Mouse (Mus musculus) large intestine, adult 2 months (tissue): ENCODE data around the gene Hap1. TPM values are rescaled to one million over a fixed set of nuclear protein-coding genes. Genes with fewer than 3 reads are reported as not detected.
"Not testable (repeated sequence)": the region's sequence is repeated elsewhere in the genome, so short reads cannot be mapped to it uniquely, and the experiment has no call there.

Source experiments
- DNase-seq: peaks from one replicate; pipeline ENCODE4 v3.0.0-alpha.2; 2012; ENCODE audit warnings: low read depth, low spot score
- WGBS: fragments of 180-500 bp; shearing (Covaris S2); methylation state at CpG from one replicate; pipeline ENCODE4 v1.1.7; 2018; 5-methylcytosine and 5-hydroxymethylcytosine counted together
- polyA plus RNA-seq: library from polyadenylated mRNA; depleted of rRNA; stranded (reverse); fragments of >200 nt; gene quantifications from 2 replicates; pipeline ENCODE4 v1.2.3, GENCODE M21; 2012

The Hap1 gene
- polyA plus RNA-seq, 1 experiment, result 5.2 TPM

DNA sequence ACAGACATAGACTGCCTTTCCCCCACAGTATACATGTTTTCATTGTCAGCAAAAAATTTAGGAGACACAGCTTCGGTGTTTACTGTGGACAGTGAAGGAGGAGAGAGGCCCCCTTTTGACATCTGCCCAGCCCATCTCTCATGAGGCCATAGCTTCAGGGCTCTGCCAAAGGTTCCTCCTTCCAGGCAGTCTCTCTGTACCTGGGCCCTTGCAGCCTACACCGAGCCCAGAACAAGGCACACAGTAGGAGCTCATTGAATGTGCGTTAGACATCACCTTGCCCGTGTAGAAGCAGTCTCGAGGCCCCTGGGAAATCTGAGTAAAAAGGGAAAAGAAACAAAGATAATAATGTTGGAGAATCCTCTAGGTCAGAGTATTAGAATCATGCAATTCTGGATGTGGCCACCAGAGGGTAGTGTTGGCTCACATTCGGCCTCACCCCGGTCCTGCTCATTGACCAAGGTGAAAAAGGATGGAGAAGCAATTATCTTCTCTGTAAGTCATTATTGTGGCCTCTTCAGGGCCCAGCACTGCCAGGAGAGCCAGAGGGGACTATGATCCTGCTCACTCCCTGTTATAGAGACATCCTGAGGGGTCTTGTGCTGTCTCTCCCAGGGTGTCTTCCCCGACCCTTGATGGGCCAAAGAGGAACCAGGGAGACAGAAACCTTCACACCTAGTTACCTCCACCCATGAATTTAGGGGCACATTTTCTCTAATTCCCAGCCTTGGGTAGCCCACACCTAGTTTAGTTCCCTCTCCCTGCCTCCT, 6.5 kb upstream of the Hap1 start:
- DNase-seq, result peak; percentile 38
- WGBS, result 11% methylated on average over 8 of the region's 8 CpGs

DNA sequence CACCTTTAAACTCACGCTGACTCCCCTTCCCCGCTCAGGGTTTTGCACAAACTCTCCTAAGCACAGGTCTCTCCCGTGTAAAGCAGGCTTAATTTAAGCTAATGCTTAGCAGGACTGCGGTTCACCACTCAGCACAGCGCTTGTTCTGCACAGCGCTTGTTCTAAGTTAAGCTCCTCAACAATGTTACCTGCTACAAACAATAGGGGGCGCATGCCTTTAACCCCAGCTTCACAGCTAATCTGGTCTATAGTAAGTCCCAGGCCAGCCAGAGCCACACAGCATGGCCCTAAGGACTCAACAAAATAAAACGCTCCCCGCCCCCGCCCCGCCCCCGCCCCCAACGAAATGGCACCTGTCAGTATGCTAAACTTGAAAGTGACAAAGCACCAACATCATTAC, 5.1 kb upstream of the Hap1 start:
- DNase-seq, result not testable (repeated sequence)
- no CpG with 5 or more reads among the region's 13 CpGs for WGBS

DNA sequence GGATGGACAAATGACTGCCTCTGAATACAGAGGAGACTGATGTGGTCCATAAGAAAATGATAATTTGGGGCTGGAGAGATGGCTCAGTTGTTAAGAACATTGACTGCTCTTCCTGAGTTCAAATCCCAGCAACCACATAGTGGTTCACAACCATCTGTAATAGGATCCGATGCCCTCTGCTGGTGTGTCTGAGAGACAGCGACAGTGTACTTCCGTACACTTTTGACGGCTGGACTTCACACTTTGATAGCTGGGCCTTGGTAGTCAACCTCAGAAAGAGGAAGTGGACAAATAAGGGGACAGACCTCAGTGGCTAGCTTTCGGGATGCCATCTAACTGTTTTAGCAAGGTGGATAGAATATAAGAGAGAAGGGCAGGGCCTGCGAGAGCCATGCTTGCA, 4.2 kb upstream of the Hap1 start:
- DNase-seq, result no peak
- 71% methylated on average over 6 of the region's 6 CpGs for WGBS

DNA sequence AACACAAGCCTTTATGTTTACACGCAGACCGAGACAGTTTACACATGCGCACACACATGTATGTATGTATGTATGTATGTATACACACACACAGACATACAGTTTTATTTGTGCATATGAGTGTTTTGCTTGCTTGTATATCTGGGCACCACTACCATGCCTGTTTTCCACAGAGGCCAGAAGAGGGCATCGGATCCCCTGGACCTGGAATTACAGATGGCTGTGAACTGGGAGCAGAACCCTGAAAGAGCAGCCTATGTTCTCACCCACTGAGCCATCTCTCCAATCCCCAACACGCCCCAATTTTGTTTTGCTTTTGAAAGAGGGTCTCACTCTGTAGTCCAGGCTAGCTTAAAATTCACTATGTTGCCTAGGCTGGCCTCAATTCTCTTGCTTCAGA, 1.5 kb upstream of the Hap1 start:
- no peak for DNase-seq
- 48% methylated on average over 5 of the region's 5 CpGs for WGBS

DNA sequence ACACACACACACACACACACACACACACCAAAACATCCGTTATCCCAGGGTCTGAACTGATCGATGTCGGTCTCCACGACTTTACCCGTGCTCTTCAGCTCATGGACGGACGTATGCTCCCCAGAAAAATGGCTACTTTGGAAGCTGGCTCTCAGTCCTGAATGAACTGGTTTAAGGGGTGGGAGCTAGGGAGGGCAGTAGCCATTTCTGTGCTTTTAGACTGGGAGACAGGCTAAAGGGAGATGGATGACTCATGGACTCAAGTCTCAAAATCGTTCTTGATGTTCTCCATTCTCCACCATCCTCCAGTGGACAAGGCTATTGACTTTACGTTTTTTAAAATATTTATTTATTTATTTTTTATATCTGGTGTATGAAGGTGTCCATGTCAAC, 887 bp upstream of the Hap1 start:
- WGBS, result 15% methylated on average over 9 of the region's 9 CpGs
- no peak for DNase-seq

DNA sequence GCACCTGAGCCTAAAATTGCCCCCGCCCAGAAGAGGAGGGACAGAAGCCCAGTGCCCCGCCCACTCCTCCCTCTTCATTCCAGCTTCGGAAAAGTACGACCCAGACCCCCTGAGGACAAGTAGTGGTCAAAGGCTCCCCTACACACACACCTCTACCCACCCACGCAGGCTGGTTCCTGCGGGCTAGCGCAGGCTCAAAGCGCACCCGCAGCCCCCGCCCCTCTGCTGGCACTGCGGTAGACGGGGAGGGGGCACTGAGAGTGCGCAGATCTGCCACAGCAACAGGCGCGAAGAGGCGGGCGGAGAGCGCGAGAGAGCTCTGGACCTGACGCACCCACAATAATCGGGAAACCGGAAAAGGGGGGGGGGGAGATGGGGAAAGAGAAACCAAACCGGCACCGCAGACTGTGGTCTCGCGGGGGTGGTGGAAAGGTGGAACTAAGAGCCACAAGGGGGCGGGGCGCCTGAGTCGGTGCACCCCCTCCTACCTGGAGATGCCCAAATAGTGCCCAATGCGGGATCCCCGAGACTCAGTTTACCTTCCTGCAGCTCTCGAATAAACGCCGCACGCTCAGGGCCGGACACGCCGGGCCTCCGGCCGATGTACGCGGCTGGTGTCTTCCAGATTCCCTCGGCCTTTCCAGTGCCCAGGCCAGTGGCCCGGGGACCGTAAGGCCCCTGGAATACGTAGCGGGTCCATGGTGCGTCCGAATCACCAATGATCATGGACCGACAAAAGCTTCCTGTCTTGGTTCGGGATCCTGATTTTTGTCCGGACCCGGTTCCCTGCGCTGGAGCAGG, 577 bp downstream of the Hap1 start:
- WGBS, result under 1% methylated on average over 54 of the region's 54 CpGs
- DNase-seq, result no peak

DNA sequence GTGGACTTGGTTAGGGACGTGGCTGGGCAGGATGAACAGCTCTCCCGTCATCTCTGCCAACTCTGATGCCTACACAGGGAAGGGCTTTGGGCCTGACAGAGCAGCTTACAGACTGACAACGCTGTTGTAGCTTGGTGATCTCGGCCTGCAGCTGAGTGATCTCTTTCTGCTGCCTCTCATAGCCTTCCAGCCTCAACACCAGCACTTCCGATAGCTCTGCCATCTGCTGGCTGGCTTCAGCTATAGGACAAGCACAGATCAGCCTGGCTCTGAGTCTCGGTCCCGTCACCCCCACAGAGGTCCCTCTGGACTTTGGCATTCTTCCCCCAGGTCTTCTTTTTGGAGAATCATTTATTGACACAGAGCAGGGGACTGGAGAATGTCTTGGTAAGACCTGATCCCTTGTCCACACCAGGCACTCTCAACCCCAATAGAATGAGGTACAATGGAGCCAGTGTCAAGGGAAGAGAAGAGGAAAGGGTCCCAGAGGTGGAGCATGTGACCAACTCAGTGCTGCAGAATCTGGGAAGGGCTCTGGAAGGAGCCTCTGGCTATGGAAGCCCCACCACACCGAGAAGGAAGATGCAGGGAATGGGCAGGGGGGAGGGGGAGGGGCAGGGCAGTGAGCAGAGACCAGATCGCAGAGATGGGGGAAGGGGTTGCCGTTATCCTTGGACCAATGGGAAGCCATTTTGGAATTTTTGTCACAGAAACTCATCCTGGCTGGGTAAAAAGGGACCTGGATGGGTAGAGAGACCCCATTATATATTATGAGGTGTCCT, 3.7 kb downstream of the Hap1 start:
- DNase-seq, result no peak
- WGBS, result 42% methylated on average over 10 of the region's 10 CpGs

DNA sequence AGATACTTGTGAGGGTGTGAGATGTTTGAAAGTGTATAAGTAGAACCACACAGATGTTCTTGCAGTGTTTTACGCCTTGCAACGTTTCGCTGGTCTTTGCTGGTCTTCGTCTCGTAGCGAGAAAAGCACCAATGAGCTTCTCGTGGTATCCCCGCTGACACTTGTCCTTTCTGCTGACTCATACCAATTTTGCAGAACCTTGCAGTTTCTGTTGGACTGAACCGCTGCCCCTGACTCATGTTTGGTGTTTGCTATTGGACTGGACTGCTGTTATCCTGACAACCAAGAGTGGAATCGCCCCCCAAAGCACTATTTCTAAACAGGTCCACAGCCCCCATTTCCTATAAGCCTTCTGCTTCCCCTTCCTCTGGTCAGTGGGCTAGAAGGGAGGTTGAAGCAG, 11.7 kb downstream of the Hap1 start:
- 90% methylated on average over 10 of the region's 10 CpGs for WGBS

DNA sequence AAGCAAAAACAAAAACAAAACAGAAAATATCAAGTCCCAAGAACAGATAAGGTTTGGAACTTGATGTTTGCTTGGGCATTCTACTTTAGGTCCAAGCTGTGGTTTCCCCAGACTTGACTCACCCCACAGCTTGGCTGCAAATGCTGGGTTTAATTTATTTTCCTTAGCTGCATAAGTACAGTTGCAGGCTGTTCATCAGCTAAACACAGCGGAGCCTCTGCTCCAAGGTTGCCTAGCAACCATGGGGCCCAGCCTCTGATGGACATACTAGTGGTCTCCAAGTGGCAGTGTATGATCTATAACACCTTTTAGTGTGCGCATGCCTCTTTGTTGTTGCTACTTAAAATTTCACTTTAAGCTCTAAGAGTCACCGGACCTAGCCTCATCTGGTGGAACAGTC, 20.2 kb downstream of the Hap1 start:
- 59% methylated on average over 3 of the region's 3 CpGs for WGBS
- DNase-seq, result no peak

More for the DNA sequence above, 11.7 kb downstream of the Hap1 start:
- no peak for DNase-seq

DNA sequence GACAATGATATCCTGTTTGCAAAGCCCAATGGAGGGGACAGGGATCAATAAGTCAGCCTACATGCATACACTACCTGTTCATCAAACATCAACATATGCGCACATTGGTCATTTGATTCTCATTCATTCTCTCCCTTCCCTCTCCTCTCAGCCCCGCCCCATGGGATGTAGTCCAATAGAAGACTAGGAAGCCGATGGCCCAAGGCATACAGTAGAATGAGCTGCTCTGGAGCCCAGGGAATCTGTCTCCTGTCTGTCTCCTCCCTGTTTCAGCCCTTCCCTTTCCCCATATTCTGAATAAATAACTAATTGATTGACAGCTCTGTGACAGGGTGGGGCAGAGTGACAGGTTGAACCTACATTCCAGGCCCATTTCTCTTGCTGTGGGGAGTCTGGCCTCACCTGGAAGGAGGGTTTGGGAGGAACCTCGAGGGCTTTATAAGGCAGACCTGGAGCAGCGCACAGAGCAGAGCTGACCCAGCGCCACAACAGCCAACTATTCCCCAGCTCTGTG, 21.9 kb downstream of the Hap1 start, which contains the start of gene Gast:
Gene Gast, plus strand, starts transcription at position 464 of the 514 bp plus-strand sequence.
- DNase-seq, result no peak
- WGBS, result 62% methylated on average over 6 of the region's 6 CpGs

DNA sequence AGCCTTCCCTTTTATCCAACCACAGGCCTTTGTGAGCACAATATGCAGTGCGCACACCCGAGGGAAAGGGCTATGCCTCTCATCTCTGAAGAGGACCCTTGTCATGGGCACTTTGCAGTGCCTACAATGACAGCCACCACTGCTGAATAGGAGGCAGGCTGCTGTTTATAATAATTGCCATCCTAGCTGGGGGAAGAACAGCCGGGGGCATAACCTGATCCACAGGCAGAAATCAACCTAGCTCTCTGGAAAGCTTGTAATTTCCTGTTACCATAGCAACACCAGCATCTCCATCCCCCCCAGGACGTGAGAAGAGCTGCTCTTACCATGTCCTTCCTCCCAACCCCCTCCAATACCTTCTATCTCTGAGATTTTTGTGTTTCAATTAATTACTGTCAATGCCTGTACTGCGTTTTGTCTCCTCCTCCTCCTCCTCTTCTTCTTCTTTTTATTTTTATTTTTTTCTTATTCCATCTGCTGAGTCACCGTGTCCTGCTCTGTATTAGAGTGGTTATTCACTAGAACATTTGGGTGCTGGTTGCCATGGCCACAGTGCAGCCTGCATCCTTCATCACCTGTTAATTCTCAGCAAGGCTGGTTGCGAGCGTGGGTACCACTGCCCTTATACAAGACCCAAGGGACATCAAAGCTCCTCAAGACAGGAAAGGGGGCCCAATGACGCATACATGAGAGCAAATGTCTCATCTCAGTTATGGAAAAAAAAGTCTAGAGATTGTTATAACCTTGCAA, 23.0 kb downstream of the Hap1 start:
- no peak for DNase-seq
- 70% methylated on average over 9 of the region's 9 CpGs for WGBS

DNA sequence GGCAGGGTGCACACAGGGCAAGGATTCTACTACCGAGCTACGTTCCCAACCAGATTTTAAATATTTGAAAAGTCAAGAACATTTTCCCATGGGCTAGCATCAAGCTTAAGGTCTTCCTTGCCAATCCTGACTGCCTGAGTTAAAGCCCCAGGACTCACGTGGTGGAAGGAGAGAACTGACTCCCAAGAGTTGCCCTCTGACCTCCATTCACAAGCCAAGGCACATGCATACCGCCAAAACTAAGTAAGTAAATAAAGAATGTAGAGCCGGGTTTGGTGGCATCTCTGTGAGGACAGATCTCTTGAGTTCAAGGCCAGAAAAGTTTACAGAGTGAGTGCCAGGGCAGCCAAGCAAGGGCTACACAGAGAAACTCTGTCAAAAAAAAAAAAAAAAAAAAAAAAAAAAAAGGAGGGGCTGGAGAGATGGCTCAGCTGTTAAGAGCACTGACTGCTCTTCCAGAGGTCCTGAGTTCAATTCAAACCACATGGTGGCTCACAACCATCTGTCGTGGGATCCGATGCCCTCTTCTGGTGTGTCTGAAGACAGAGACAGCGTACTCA, 25.0 kb downstream of the Hap1 start:
- WGBS, result 47% methylated on average over 8 of the region's 8 CpGs
- DNase-seq, result not testable (repeated sequence)

DNA sequence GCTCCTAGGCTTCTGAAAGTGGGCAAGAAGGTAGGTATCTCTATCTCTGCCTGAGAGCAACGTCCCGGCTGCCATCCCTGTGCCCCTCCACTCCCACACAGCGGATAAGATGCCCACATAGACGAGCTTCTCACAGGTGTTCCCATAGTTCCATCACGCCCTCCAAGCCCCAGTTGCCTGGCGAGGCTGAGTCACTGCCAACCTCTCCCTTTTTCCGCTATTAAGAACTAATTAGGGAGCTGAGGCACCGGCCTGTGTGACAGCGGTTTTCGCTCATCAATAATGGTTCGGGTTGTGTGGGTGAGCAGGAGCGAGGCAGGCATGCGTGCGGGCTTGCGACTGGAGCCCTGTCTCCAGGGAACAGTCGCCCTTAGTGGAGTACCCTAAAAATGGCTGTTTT, 25.7 kb downstream of the Hap1 start:
- DNase-seq, result no peak
- 72% methylated on average over 16 of the region's 16 CpGs for WGBS

DNA sequence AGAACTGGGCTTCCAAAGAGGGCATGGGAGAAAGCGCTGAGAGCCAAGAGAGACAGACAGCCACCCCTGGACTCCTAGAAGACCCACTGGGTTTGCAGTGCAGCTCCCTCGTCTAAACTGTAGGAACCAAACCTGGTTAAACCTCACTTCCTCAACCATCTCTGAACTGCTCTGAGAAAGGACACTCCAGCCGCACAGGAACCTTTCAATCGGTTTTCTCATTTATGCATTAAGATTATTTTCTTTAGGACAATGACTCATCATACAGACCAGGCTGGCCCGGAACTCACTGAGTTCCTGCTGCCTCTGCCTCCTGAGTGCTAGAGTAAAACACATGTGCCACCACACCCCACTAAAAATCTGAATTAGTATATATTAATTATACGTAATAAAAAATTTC, 28.2 kb downstream of the Hap1 start:
- no peak for DNase-seq
- WGBS, result 72% methylated on average over 6 of the region's 6 CpGs

DNA sequence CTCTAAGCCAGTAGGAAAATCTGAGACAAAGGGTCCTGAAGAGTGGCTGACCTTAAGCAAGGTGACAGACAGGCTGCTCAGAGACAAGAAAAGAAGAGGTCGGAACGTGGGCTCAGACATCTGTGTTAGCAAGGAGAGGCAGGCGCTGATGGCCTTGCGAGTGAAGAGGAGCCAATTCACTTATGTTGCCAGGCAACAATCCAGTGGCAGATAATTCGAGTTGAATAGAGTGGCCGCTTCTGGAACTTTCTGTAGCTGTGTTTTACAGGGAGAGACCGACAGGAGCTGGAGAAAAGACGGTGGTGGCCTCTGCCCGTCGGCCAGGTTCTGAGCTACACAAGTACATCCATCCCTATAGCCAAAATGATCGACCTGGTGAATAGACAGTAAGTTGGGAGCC, 28.6 kb downstream of the Hap1 start:
- no peak for DNase-seq
- 80% methylated on average over 11 of the region's 11 CpGs for WGBS

DNA sequence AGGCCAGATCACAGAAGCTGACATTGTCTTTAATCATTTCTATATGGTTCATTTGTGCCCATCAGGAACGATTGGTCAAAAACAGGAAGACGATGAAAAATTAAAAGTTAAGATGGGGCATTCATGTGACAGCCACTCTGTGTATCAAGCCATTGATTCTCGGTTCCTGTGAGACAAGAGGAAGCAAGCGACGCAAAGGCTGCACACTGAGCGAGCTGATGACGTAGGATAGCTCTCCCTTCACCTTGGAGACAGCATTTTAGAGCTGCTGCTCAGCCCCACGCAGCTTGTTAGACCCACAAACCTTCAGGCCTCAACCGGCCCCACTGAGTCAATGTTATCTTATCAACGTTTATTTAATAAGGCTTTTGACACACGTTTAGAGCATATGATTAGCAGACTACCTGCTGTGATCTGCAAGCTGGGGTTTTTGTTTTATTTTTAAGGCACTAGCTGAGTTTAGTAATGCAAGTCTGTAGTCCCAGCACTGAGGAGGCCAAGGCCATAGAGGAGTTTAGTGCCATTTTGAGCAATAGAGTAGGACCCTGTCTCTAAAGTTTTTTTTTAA, 30.8 kb downstream of the Hap1 start:
- DNase-seq, result no peak
- WGBS, result 76% methylated on average over 11 of the region's 11 CpGs

DNA sequence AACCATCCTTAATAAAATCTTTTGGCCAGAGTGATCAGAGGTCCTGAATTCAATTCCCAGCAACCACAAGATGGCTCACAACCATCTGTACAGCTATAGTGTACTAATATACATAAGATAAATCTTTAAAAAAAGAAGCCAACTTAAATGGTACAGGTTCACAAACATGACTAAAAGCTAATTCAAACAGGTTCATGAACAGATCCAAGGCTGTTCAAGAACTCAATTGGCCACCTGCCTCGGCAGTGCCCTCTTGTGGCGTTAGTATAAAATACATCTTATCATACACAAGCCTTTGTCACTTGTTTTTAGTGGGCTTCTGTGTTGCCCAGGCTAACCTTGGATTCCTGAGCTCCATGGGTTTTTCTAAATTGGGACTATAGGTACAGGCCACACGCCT, 32.4 kb downstream of the Hap1 start:
- DNase-seq, result peak; percentile 59
- WGBS, result 18% methylated on average over 3 of the region's 3 CpGs

DNA sequence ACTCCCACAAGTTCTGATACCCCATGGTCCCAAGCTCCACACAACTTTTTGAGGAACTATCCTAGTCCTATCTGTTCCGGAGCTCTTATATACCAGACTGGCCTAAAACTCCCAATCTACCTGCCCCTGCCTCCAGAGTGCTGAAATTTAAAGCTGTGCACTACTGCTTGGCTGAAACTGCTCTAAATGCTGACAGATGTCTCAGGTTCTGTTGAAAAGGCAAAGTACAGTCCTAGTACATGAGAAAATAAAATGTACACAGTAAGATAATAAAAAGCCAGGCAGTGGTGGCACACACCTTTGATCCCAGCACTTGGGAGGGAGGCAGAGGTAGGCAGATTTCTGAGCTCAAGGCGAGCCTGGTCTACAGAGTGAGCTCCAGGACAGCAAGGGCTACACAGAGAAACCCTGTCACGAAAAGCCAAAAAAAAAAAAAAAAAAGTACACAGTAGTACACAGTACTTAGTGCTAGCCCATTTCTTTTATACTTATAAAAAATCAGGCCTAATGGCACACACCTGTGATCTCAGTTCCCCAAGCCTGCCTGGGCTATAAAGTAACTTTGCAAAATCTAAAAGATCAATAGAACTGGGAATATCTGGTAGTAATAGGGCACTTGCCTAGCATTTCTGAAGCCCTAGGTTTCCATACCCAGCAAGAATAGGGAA, 33.2 kb downstream of the Hap1 start:
- DNase-seq, result no peak
- 25% methylated on average over 3 of the region's 3 CpGs for WGBS
